Mouse (Mus musculus): ENCODE results near the gene Kazald1.
"Not testable (repeated sequence)": the region's sequence is repeated elsewhere in the genome, so short reads cannot be mapped to it uniquely, and the experiment has no call there.

The Kazald1 gene

GRCm38 (mm10) chr19:45074580-45075322 is at the start of gene Kazald1:
Kazald1 (plus strand) TSS chr19:45075241.
- peak; percentile 96 for DNase-seq

- DNase-seq = no peak
Measured at GRCm38 (mm10) chr19:45025937-45026568, 49.0 kb upstream of the Kazald1 start.

- no peak for DNase-seq
Measured at GRCm38 (mm10) chr19:45026958-45027670, 47.9 kb upstream of the Kazald1 start.

- no peak for DNase-seq
Measured at GRCm38 (mm10) chr19:45027848-45028247, 47.2 kb upstream of the Kazald1 start.

- no peak for DNase-seq
Measured at GRCm38 (mm10) chr19:45028746-45029145, 46.3 kb upstream of the Kazald1 start.

- DNase-seq = no peak
Measured at GRCm38 (mm10) chr19:45029571-45029970, 45.5 kb upstream of the Kazald1 start.

- DNase-seq = peak; percentile 76
Measured at GRCm38 (mm10) chr19:45030111-45030510, 44.9 kb upstream of the Kazald1 start.

GRCm38 (mm10) chr19:45030746-45031693 is 44.0 kb upstream of the Kazald1 start:
- peak; percentile 89 for DNase-seq

GRCm38 (mm10) chr19:45031780-45032179 is 43.3 kb upstream of the Kazald1 start:
- peak; percentile 86 for DNase-seq

GRCm38 (mm10) chr19:45032570-45033332 is 42.3 kb upstream of the Kazald1 start:
- peak; percentile 41 for DNase-seq

GRCm38 (mm10) chr19:45036867-45037266 is 38.2 kb upstream of the Kazald1 start:
- peak; percentile 84 for DNase-seq

GRCm38 (mm10) chr19:45038198-45038597 is 36.8 kb upstream of the Kazald1 start:
- not testable (repeated sequence) for DNase-seq

GRCm38 (mm10) chr19:45040214-45040613 is 34.8 kb upstream of the Kazald1 start:
- no peak for DNase-seq

- DNase-seq = no peak
Measured at GRCm38 (mm10) chr19:45044389-45044927, 30.6 kb upstream of the Kazald1 start.

- DNase-seq = no peak
Measured at GRCm38 (mm10) chr19:45045236-45045635, 29.8 kb upstream of the Kazald1 start.

GRCm38 (mm10) chr19:45045651-45046050 is 29.4 kb upstream of the Kazald1 start, which contains the start of gene Pdzd7:
Pdzd7 (minus strand) TSS chr19:45045717.
- no peak for DNase-seq

GRCm38 (mm10) chr19:45046523-45047321 is 28.3 kb upstream of the Kazald1 start:
- peak; percentile 92 for DNase-seq

GRCm38 (mm10) chr19:45047417-45047934 is 27.6 kb upstream of the Kazald1 start, which contains the start of gene Sfxn3:
Sfxn3 (plus strand) TSS chr19:45047503.
- DNase-seq = peak; percentile 98

GRCm38 (mm10) chr19:45047935-45048643 is 27.0 kb upstream of the Kazald1 start:
- DNase-seq = peak; percentile 73

Measured in lung, postnatal 14 days (tissue).